Mouse (Mus musculus) adrenal gland, adult 10 weeks (tissue): ENCODE data around the gene Adamts2. TPM values are rescaled to one million over a fixed set of nuclear protein-coding genes. Genes with fewer than 3 reads are reported as not detected.

Source experiments
- polyA plus RNA-seq: library from polyadenylated mRNA; stranded (reverse); fragments of 350-450 nt; fragmentation: Illumina TruSeq; extraction: RNeasy Lipid Tissue Mini Kit (QIAGEN cat#74804); gene quantifications from one replicate; pipeline ENCODE4 v1.2.3, GENCODE M21; 2014; ENCODE audit warnings: low read depth, low replicate concordance

Gene Adamts2
- polyA plus RNA-seq = 1.7 TPM

DNA sequence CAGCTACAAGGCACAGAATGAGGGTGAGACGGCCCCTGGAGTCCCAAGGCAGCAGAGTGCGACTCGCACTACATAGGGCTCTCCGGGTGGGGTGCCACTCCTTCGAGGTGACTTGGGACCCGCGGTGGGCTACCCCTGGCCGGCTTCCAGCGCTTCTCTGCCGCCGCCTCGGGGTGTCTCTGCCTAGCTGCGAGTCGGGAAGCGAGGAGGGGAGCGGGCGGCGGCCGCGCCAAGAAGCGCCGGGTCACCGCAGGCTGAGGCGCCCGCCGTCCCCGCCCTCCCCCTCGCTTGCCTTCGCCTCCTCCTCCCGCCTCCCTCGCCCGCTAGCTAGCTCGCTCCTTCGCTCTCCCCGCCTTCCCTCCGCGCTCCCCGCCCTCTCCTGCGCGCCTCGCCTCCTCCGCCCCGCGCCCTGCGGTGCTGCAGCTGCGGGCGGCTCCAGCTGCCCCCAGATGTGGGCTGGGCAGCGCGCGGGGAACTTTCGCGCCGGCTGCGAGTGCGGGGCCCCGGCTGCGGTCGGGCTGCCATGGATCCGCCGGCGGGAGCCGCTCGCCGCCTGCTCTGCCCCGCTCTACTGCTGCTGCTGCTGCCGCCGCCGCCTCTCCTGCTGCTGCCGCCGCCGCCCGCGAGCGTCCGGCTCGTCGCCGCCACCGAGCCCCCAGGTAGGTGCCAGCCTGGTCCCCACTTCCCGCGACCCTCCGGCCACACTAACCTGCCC lies at the start of gene Adamts2:
TSS of gene Adamts2 (plus strand) at position 444 of the 715 bp plus-strand sequence.

DNA sequence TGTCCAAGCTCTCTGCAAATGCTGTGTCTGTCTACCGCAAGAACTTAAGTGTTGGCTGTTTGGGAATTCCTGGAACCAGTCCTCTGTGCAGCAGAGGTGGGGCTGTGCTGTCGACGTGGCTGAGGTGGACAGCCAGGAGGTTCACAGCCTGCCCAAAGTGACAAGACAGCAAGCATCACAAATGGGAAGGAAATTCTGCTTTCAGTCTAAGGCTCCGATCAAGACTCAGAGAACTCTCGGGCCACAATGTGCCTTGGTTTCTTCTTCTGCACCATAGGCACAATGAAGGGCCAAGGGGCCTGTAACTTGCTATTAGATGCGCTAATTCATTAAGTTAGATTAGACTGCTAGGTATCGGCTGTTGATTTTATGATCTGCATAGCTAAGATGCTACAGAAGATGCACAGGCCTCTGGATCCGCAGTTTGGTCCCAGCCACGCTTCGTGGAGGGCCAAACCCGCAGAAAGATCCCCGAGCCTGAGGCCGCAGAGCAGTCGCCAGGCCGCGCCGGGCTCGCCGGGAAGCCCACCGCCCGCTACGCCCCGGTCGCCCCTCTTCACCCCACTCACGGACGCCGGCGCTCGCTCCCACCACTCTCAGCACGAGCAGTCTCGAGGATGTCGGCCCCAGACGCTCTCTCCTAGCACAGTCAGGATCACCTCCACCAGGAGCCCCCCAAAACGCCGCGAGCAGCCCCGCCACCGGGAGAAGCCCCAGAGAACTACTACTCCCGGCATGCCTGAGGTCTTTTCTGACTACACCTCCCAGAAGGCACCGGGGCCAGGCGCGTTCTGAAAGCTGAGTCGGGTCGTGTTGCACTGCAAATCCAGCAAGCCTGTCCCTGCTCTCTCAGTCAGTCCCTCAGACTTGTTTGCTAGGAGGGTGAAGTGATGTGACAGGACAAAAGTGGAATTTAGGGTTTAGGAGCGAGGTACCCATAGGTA lies 225.4 kb downstream of the Adamts2 start, which contains the start of gene Zfp354c:
TSS of gene Zfp354c (minus strand) at position 715 of the 944 bp plus-strand sequence.

GRCm38 (mm10) chr11:50841023-50841735 lies 239.3 kb downstream of the Adamts2 start, which contains the start of gene Zfp879:
Gene Zfp879, minus strand, starts transcription at chr11:50841552.

GRCm38 (mm10) chr11:50850177-50850735 lies 248.4 kb downstream of the Adamts2 start, which contains the start of gene Grm6:
Gene Grm6, plus strand, starts transcription at chr11:50850685.

Other genes starting within 250 kb of the Adamts2 start
- not detected for gene Cby3, start 247.6 kb upstream of the Adamts2 start, polyA plus RNA-seq
- 885 TPM for gene Hnrnph1, start 225.1 kb upstream of the Adamts2 start, polyA plus RNA-seq
- gene Rufy1, start 171.0 kb upstream of the Adamts2 start, polyA plus RNA-seq = 52.7 TPM
- gene Zfp354c, start 225.6 kb downstream of the Adamts2 start, polyA plus RNA-seq = 11.5 TPM
- gene Zfp879, start 239.5 kb downstream of the Adamts2 start, polyA plus RNA-seq = 0.76 TPM
- not detected for gene Grm6, start 248.6 kb downstream of the Adamts2 start, polyA plus RNA-seq